Mouse (Mus musculus): ENCODE results near the gene Ispd. TPM values are rescaled to one million over a fixed set of nuclear protein-coding genes. Genes with fewer than 3 reads are reported as not detected.

The Ispd gene
- polyA plus RNA-seq (2014; fragmentation: Nextera tagmentation; extraction: Ambion mirVana), result 12.4 and 13.7 TPM in 2 replicates

GRCm38 (mm10) chr12:36381441-36382340 lies at the start of gene Ispd, which contains the start of gene D630036H23Rik:
Ispd (plus strand) TSS chr12:36381450.
D630036H23Rik (minus strand) TSS chr12:36382181.
- Histone ChIP-seq H3K4me2 (replicated peaks; ENCODE audit: low read depth, low read length) (peak within 1 kb of the TSS; percentile 74), H3K9me3 (ENCODE audit: control insufficient read depth, low read depth, low read length) (no peaks in the 10 kb centered on the region), H3K9ac (replicated peaks; ENCODE audit: low read depth, low read length) (peak within 1 kb of the TSS; percentile 94), H3K27ac (ENCODE audit: low read length) (peak within 1 kb of the TSS; percentile 97), H3K4me3 (ENCODE audit: low read depth, low read length) (peak within 1 kb of the TSS; percentile 55), H3K36me3 (ENCODE audit: control insufficient read depth, insufficient read depth, low read length) (no peaks in the 10 kb centered on the region), H3K4me1 (ENCODE audit: control insufficient read depth, insufficient read depth, low read length) (peaks cover 14% of the 10 kb centered on the region; the same call in 1 of the 2 replicates), H3K27me3 (ENCODE audit: control insufficient read depth, insufficient read depth, low read length) (no peaks in the 10 kb centered on the region)
- WGBS, result under 1% methylated on average over 64 of the region's 64 CpGs
- peak; percentile 90 for ATAC-seq (ENCODE audit: insufficient number of reproducible peaks, insufficient read depth, low FRiP score, low read depth)

GRCm38 (mm10) chr12:36332676-36333075 lies 48.6 kb upstream of the Ispd start:
- Histone ChIP-seq H3K9me3 (ENCODE audit: control insufficient read depth, low read depth, low read length) (no peaks in the 10 kb centered on the region), H3K4me1 (ENCODE audit: control insufficient read depth, insufficient read depth, low read length) (no peaks in the 10 kb centered on the region), H3K27ac (ENCODE audit: low read length) (no peak overlapping the region), H3K36me3 (ENCODE audit: control insufficient read depth, insufficient read depth, low read length) (no peaks in the 10 kb centered on the region), H3K4me3 (ENCODE audit: low read depth, low read length) (no peak overlapping the region), H3K4me2 (replicated peaks; ENCODE audit: low read depth, low read length) (no peak overlapping the region), H3K27me3 (ENCODE audit: control insufficient read depth, insufficient read depth, low read length) (no peaks in the 10 kb centered on the region), H3K9ac (replicated peaks; ENCODE audit: low read depth, low read length) (no peak overlapping the region)
- 89% methylated on average over 1 of the region's 1 CpGs for WGBS
- ATAC-seq (ENCODE audit: insufficient number of reproducible peaks, insufficient read depth, low FRiP score, low read depth), result no peak

DNA sequence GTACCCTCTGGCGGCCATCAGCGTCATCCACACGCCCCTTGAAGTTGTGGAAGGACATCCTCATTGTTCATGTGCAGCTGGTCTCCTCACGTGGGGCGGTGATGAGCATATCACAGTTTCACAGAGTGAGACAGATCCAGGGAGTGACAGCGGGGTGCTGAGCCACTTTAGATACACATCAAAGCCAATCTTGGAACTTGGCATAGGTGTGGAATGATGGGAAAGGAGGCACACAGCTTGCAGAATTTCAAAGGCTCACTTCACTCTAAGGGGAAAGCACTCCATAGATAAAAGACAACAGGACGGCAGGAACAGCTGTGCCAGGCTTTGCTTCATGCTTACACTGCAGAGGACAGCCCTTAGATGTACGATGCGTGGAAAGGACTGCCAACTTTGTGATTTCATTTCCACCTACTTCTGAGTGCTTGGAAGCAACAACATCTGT lies 47.4 kb upstream of the Ispd start:
- Histone ChIP-seq H3K9ac (replicated peaks; ENCODE audit: low read depth, low read length) (no peak overlapping the region), H3K27ac (ENCODE audit: low read length) (no peak overlapping the region), H3K9me3 (ENCODE audit: control insufficient read depth, low read depth, low read length) (no peaks in the 10 kb centered on the region), H3K4me3 (ENCODE audit: low read depth, low read length) (no peak overlapping the region), H3K36me3 (ENCODE audit: control insufficient read depth, insufficient read depth, low read length) (no peaks in the 10 kb centered on the region), H3K4me2 (replicated peaks; ENCODE audit: low read depth, low read length) (no peak overlapping the region), H3K27me3 (ENCODE audit: control insufficient read depth, insufficient read depth, low read length) (no peaks in the 10 kb centered on the region), H3K4me1 (ENCODE audit: control insufficient read depth, insufficient read depth, low read length) (no peaks in the 10 kb centered on the region)
- WGBS, result 63% methylated on average over 9 of the region's 9 CpGs
- ATAC-seq (ENCODE audit: insufficient number of reproducible peaks, insufficient read depth, low FRiP score, low read depth), result no peak

DNA sequence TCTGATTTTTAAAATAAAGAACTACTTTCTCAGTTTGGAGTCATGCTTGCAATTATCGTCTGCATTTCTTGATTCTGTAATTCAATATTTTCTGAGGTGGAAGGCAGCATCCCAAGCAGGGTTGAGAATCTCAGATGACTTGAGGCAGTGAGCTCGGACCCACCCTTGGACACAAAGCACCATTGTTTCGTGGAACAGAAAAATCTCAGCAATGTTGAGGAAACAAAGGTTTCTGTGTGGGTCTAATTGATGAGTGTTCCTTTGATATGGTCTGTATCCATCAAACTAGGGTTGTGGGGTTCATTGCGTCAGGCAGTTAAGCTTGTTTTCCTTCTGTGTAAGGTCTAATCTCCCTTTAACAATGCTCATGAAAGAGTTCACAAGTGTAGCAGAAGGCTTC lies 37.1 kb upstream of the Ispd start:
- H3K4me2 ChIP-seq (replicated peaks; ENCODE audit: low read depth, low read length), result no peak overlapping the region
- no peak overlapping the region for H3K27ac ChIP-seq (ENCODE audit: low read length)
- ATAC-seq (ENCODE audit: insufficient number of reproducible peaks, insufficient read depth, low FRiP score, low read depth), result 0 out of 2 replicates have a peak, but pooled peaks have one; percentile 23
- H3K4me3 ChIP-seq (ENCODE audit: low read depth, low read length), result no peak overlapping the region
- no peaks in the 10 kb centered on the region for H3K27me3 ChIP-seq (ENCODE audit: control insufficient read depth, insufficient read depth, low read length)
- no peaks in the 10 kb centered on the region for H3K4me1 ChIP-seq (ENCODE audit: control insufficient read depth, insufficient read depth, low read length)
- H3K36me3 ChIP-seq (ENCODE audit: control insufficient read depth, insufficient read depth, low read length), result no peaks in the 10 kb centered on the region
- H3K9ac ChIP-seq (replicated peaks; ENCODE audit: low read depth, low read length), result no peak overlapping the region
- no peaks in the 10 kb centered on the region for H3K9me3 ChIP-seq (ENCODE audit: control insufficient read depth, low read depth, low read length)
- 57% methylated on average over 4 of the region's 4 CpGs for WGBS

GRCm38 (mm10) chr12:36360064-36360463 lies 21.2 kb upstream of the Ispd start:
- Histone ChIP-seq H3K27ac (ENCODE audit: low read length) (no peak overlapping the region), H3K9me3 (ENCODE audit: control insufficient read depth, low read depth, low read length) (no peaks in the 10 kb centered on the region), H3K4me3 (ENCODE audit: low read depth, low read length) (no peak overlapping the region), H3K27me3 (ENCODE audit: control insufficient read depth, insufficient read depth, low read length) (no peaks in the 10 kb centered on the region), H3K4me1 (ENCODE audit: control insufficient read depth, insufficient read depth, low read length) (no peaks in the 10 kb centered on the region), H3K36me3 (ENCODE audit: control insufficient read depth, insufficient read depth, low read length) (no peaks in the 10 kb centered on the region), H3K9ac (replicated peaks; ENCODE audit: low read depth, low read length) (no peak overlapping the region), H3K4me2 (replicated peaks; ENCODE audit: low read depth, low read length) (no peak overlapping the region)
- WGBS, result 94% methylated on average over 3 of the region's 3 CpGs
- no peak for ATAC-seq (ENCODE audit: insufficient number of reproducible peaks, insufficient read depth, low FRiP score, low read depth)

DNA sequence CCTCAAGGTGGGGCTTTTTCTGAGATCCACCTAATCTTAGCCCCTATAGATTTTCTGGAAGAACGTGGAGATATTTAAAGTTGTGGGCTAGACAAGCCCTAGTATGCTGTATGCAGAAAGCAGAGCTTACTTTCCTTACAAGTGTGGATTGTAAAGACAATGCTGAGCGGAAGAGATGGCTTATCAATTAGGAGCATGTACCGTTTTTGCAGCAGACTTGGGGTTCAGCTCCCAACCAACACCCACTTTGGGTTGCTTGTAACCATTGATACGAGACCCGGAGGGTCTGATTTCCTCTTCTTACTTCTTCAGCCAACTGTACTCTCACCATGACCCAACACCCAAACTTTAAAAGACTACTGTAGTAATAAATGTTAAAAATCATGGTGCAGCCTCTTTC lies 20.6 kb upstream of the Ispd start:
- Histone ChIP-seq H3K4me2 (replicated peaks; ENCODE audit: low read depth, low read length) (no peak overlapping the region), H3K9ac (replicated peaks; ENCODE audit: low read depth, low read length) (no peak overlapping the region), H3K4me1 (ENCODE audit: control insufficient read depth, insufficient read depth, low read length) (no peaks in the 10 kb centered on the region), H3K4me3 (ENCODE audit: low read depth, low read length) (no peak overlapping the region), H3K27ac (ENCODE audit: low read length) (no peak overlapping the region), H3K36me3 (ENCODE audit: control insufficient read depth, insufficient read depth, low read length) (no peaks in the 10 kb centered on the region), H3K9me3 (ENCODE audit: control insufficient read depth, low read depth, low read length) (no peaks in the 10 kb centered on the region), H3K27me3 (ENCODE audit: control insufficient read depth, insufficient read depth, low read length) (no peaks in the 10 kb centered on the region)
- ATAC-seq (ENCODE audit: insufficient number of reproducible peaks, insufficient read depth, low FRiP score, low read depth), result no peak
- 91% methylated on average over 5 of the region's 5 CpGs for WGBS

DNA sequence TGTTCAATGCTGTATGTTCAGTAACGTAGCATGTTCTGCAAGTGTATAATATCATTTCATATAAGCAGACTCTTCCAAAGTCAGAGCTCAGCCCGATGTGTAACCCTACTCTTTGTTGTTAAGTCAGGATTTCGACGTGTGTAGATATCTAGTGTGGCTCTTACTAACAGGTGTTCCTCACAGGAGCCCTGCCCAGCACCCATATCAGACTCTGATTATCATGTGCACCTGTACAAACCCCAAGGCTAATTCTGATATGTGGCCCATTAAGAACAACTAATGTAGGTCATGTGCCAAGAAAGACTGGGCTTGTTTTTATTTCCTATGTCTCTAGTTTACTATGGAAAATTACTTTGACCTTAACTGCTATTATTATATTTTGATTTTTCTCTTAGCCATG lies 17.2 kb upstream of the Ispd start:
- 83% methylated on average over 4 of the region's 4 CpGs for WGBS
- H3K27me3 ChIP-seq (ENCODE audit: control insufficient read depth, insufficient read depth, low read length), result no peaks in the 10 kb centered on the region
- no peak for ATAC-seq (ENCODE audit: insufficient number of reproducible peaks, insufficient read depth, low FRiP score, low read depth)
- no peak overlapping the region for H3K9ac ChIP-seq (replicated peaks; ENCODE audit: low read depth, low read length)
- no peak overlapping the region for H3K4me3 ChIP-seq (ENCODE audit: low read depth, low read length)
- no peaks in the 10 kb centered on the region for H3K9me3 ChIP-seq (ENCODE audit: control insufficient read depth, low read depth, low read length)
- H3K4me1 ChIP-seq (ENCODE audit: control insufficient read depth, insufficient read depth, low read length), result no peaks in the 10 kb centered on the region
- no peak overlapping the region for H3K27ac ChIP-seq (ENCODE audit: low read length)
- H3K4me2 ChIP-seq (replicated peaks; ENCODE audit: low read depth, low read length), result no peak overlapping the region
- H3K36me3 ChIP-seq (ENCODE audit: control insufficient read depth, insufficient read depth, low read length), result no peaks in the 10 kb centered on the region

- H3K27me3 ChIP-seq (ENCODE audit: control insufficient read depth, insufficient read depth, low read length), result no peaks in the 10 kb centered on the region
- 51% methylated on average over 4 of the region's 4 CpGs for WGBS
- H3K4me1 ChIP-seq (ENCODE audit: control insufficient read depth, insufficient read depth, low read length), result no peaks in the 10 kb centered on the region
- 0 out of 2 replicates have a peak, but pooled peaks have one; percentile 14 for ATAC-seq (ENCODE audit: insufficient number of reproducible peaks, insufficient read depth, low FRiP score, low read depth)
- no peak overlapping the region for H3K27ac ChIP-seq (ENCODE audit: low read length)
- H3K36me3 ChIP-seq (ENCODE audit: control insufficient read depth, insufficient read depth, low read length), result no peaks in the 10 kb centered on the region
- no peak overlapping the region for H3K4me3 ChIP-seq (ENCODE audit: low read depth, low read length)
- H3K9me3 ChIP-seq (ENCODE audit: control insufficient read depth, low read depth, low read length), result no peaks in the 10 kb centered on the region
- no peak overlapping the region for H3K4me2 ChIP-seq (replicated peaks; ENCODE audit: low read depth, low read length)
- no peak overlapping the region for H3K9ac ChIP-seq (replicated peaks; ENCODE audit: low read depth, low read length)
Observed at GRCm38 (mm10) chr12:36373237-36373998, 7.8 kb upstream of the Ispd start.
